Mouse (Mus musculus) intestine, embryonic 16.5 days (tissue): ENCODE results near the gene Camk1g. TPM values are rescaled to one million over a fixed set of nuclear protein-coding genes. Genes with fewer than 3 reads are reported as not detected.

ENCODE experiments used
- ATAC-seq: fragments of 200-750 bp; cut with Nextera tagmentation; 2 replicates; pipeline ENCODE4 v1.8.0; 2017; ENCODE audit warnings: moderate TSS enrichment, moderate library complexity
- H3K27ac ChIP-seq: fragments of 300-500 bp; sonication (generic); 2 replicates; pipeline ENCODE4 v1.5.1; 2014; ENCODE audit warnings: mild to moderate bottlenecking, low read length
- H3K27me3 ChIP-seq: fragments of 300-500 bp; sonication (generic); replicated peaks from 2 replicates; pipeline ENCODE4 v1.6.1; 2014; ENCODE audit warnings: low read length, control low read depth, mixed read lengths; ENCODE audit not compliant: control insufficient read depth, insufficient read depth
- H3K36me3 ChIP-seq: fragments of 300-500 bp; sonication (generic); 2 replicates; pipeline ENCODE4 v1.6.1; 2014; ENCODE audit warnings: low read length, control low read depth; ENCODE audit not compliant: control insufficient read depth, insufficient read depth
- H3K4me1 ChIP-seq: fragments of 300-500 bp; sonication (generic); 2 replicates; pipeline ENCODE4 v1.6.1; 2014; ENCODE audit warnings: low read length, control low read depth, mixed read lengths; ENCODE audit not compliant: control insufficient read depth, insufficient read depth
- H3K4me2 ChIP-seq: fragments of 300-500 bp; sonication (generic); 2 replicates; pipeline ENCODE4 v1.6.1; 2014; ENCODE audit warnings: low read depth, low read length, control low read depth
- H3K4me3 ChIP-seq: fragments of 300-500 bp; sonication (generic); 2 replicates; pipeline ENCODE4 v1.5.1; 2014; ENCODE audit warnings: mild to moderate bottlenecking, low read length
- H3K9ac ChIP-seq: fragments of 300-500 bp; sonication (generic); 2 replicates; pipeline ENCODE4 v1.6.1; 2014; ENCODE audit warnings: low read depth, low read length
- H3K9me3 ChIP-seq: fragments of 300-500 bp; sonication (generic); 2 replicates; pipeline ENCODE4 v1.6.1; 2016; ENCODE audit warnings: low read length, control low read depth; ENCODE audit not compliant: control insufficient read depth
- WGBS: fragments of 180-500 bp; shearing (Covaris S2); extraction: QIAGEN DNeasy Blood & Tissue Kit; methylation state at CpG from one replicate; pipeline ENCODE4 v1.1.7; 2014; 5-methylcytosine and 5-hydroxymethylcytosine counted together
- polyA plus RNA-seq: library from polyadenylated mRNA; unstranded; fragments of >200 nt; fragmentation: Nextera tagmentation; extraction: Ambion mirVana; gene quantifications from 2 replicates; pipeline ENCODE4 v1.2.1, GENCODE M21; 2015

Camk1g gene
- polyA plus RNA-seq, 1 experiment from 2014 or later = 4.7 TPM

GRCm38 (mm10) chr1:193361181-193361580 is 8.9 kb downstream of the Camk1g start:
- Histone ChIP-seq H3K27ac (no peak overlapping the region), H3K9ac (no peak overlapping the region), H3K9me3 (no peaks in the 10 kb centered on the region), H3K4me1 (no peaks in the 10 kb centered on the region), H3K4me2 (no peak overlapping the region), H3K27me3 (no peaks in the 10 kb centered on the region), H3K36me3 (no peaks in the 10 kb centered on the region), H3K4me3 (no peak overlapping the region)
- ATAC-seq = no peak
- 65% methylated on average over 6 of the region's 6 CpGs for WGBS

DNA sequence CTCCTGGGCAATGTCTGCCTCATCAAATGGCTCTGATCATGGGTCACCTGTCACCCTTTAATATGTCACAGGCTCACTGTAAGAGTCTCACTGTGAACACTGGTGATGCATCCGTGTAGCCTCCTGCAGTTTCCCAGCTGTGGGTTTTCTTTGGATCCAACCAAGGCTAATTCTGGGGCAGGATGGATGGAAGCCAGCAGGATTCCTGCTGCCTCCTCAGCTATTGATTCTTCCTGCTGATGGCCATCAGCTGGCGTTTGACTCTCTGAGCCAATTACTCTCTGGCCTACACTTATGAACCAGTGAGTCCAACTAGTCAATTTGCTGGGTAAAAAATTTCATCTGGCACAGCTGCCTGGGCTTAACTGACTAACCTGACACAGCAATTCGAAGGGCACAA is 10.9 kb downstream of the Camk1g start:
- no peak overlapping the region for H3K4me2 ChIP-seq
- 70% methylated on average over 3 of the region's 3 CpGs for WGBS
- ATAC-seq = no peak

DNA sequence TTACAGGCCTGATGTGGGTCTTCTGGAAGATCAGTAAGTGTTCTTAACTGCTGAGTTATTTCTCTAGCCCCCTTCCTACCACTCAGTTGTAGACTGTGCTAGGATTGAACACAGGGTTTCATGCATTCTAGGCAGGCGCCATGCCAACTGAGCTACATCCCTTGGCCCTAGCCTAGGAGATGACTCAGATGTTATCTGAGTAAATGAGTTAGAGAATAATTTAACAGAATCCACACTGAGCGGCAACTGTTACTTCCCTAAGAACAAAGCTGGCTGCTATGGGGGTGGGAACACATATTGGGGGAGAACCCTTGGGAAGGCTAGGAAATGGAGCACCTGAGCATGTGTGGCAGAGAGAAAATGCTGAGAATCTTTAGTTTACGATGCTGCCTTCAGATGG is 18.5 kb downstream of the Camk1g start:
- Histone ChIP-seq H3K9ac (no peak overlapping the region), H3K36me3 (no peaks in the 10 kb centered on the region; the same call in 1 of the 2 replicates), H3K9me3 (no peaks in the 10 kb centered on the region), H3K4me3 (no peak overlapping the region), H3K4me1 (no peaks in the 10 kb centered on the region), H3K27me3 (no peaks in the 10 kb centered on the region), H3K4me2 (no peak overlapping the region), H3K27ac (no peak overlapping the region)
- WGBS = 80% methylated on average over 3 of the region's 3 CpGs
- ATAC-seq = no peak

More for the DNA sequence above, 10.9 kb downstream of the Camk1g start:
- H3K27ac ChIP-seq = no peak overlapping the region
- H3K27me3 ChIP-seq = no peaks in the 10 kb centered on the region
- H3K9me3 ChIP-seq = no peaks in the 10 kb centered on the region
- H3K9ac ChIP-seq = no peak overlapping the region
- H3K4me1 ChIP-seq = no peaks in the 10 kb centered on the region
- no peaks in the 10 kb centered on the region for H3K36me3 ChIP-seq
- no peak overlapping the region for H3K4me3 ChIP-seq

DNA sequence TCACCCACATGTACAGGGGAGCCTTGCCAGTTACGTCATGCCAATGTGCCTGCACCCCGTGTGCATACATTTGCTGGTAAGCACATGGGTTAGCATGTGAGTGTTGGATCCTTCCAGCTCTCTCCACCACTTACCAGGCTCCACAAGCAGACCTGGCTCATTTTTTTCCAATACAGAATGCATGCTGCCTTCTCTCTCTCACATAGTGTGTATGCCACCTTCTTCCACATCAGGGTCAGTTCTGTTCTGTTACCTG is 19.6 kb downstream of the Camk1g start:
- H3K4me3 ChIP-seq = no peak overlapping the region
- no peaks in the 10 kb centered on the region for H3K4me1 ChIP-seq
- H3K36me3 ChIP-seq = no peaks in the 10 kb centered on the region; the same call in 1 of the 2 replicates
- H3K27ac ChIP-seq = no peak overlapping the region
- 97% methylated on average over 2 of the region's 2 CpGs for WGBS
- H3K27me3 ChIP-seq = no peaks in the 10 kb centered on the region
- no peak overlapping the region for H3K4me2 ChIP-seq
- no peaks in the 10 kb centered on the region for H3K9me3 ChIP-seq
- no peak overlapping the region for H3K9ac ChIP-seq
- no peak for ATAC-seq

GRCm38 (mm10) chr1:193349702-193350545 is 20.2 kb downstream of the Camk1g start:
- H3K9ac ChIP-seq = no peak overlapping the region
- no peak overlapping the region for H3K27ac ChIP-seq
- H3K9me3 ChIP-seq = no peaks in the 10 kb centered on the region
- H3K4me2 ChIP-seq = no peak overlapping the region
- ATAC-seq = no peak
- WGBS = 76% methylated on average over 10 of the region's 10 CpGs
- no peaks in the 10 kb centered on the region; the same call in 1 of the 2 replicates for H3K36me3 ChIP-seq
- no peaks in the 10 kb centered on the region for H3K4me1 ChIP-seq
- H3K4me3 ChIP-seq = no peak overlapping the region
- no peaks in the 10 kb centered on the region for H3K27me3 ChIP-seq

DNA sequence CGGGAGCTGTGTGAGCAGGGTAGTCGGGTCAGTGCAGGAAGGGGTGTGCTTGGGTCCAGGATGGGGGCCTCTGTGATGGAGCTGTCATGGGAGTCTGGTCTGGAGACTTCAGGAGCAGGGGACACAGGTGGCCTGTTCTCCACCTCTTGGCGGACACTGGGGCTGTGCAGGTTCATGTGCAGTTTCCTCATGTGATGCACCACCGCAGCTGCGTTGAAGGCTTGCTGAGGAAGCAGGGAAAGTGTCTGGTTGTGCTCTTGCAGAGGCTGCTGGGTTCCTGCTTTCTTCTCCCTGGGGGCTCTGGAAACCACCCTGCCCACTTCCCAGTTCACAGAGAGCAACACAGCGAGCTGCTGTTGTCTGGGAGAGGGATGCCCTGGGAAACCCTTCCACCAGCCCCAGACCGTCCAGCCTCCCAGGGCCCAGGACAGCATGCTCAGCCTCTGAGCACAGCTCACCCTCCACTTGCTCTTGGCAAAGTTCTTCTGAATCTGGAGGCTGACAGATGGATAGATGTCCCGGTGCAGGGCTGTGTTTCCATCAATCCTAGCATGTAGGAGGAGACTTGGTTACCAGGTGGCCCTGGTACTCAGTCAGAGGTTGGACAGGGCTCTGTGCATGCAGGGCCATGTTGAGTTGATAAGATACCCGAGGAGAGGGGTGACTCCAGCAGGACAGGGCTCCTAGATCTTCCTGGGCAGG is 21.7 kb downstream of the Camk1g start:
- Histone ChIP-seq H3K27ac (no peak overlapping the region), H3K4me3 (no peak overlapping the region), H3K9ac (no peak overlapping the region), H3K36me3 (no peaks in the 10 kb centered on the region; the same call in 1 of the 2 replicates), H3K4me2 (no peak overlapping the region), H3K4me1 (no peaks in the 10 kb centered on the region), H3K9me3 (no peaks in the 10 kb centered on the region), H3K27me3 (no peaks in the 10 kb centered on the region)
- ATAC-seq = no peak
- WGBS = 79% methylated on average over 9 of the region's 9 CpGs

GRCm38 (mm10) chr1:193346908-193347307 is 23.2 kb downstream of the Camk1g start:
- H3K27ac ChIP-seq = no peak overlapping the region
- no peaks in the 10 kb centered on the region for H3K4me1 ChIP-seq
- no peaks in the 10 kb centered on the region for H3K36me3 ChIP-seq
- H3K9ac ChIP-seq = no peak overlapping the region
- H3K4me2 ChIP-seq = no peak overlapping the region
- no peaks in the 10 kb centered on the region for H3K9me3 ChIP-seq
- no peak overlapping the region for H3K4me3 ChIP-seq
- H3K27me3 ChIP-seq = no peaks in the 10 kb centered on the region
- no peak for ATAC-seq
- WGBS = 60% methylated on average over 3 of the region's 3 CpGs

DNA sequence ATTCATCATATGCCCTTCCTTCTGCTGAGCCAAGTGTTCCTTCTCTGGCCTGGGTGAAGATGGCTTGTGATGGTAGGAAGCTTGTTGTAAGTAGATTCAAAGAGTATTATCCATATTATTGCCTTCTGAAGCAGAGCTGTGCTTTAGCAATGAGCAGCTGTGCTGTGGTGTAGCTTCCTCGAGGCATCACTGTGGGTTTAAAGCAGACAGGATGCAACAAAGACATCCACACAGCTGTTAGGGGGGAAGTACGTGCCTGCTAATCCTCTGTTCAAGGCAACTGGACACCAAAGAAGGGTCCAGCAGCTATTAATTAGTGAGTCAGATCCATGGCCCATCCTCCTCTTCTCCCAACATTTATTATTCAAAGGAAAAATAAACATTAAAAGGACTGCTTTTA is 25.1 kb downstream of the Camk1g start:
- H3K4me3 ChIP-seq = no peak overlapping the region
- H3K27me3 ChIP-seq = no peaks in the 10 kb centered on the region
- WGBS = 36% methylated on average over 2 of the region's 2 CpGs
- ATAC-seq = peak; percentile 48; the same call in 1 of the 2 replicates
- no peak overlapping the region for H3K9ac ChIP-seq
- no peaks in the 10 kb centered on the region for H3K9me3 ChIP-seq
- H3K4me2 ChIP-seq = no peak overlapping the region
- no peaks in the 10 kb centered on the region for H3K36me3 ChIP-seq
- H3K27ac ChIP-seq = no peak overlapping the region
- H3K4me1 ChIP-seq = no peaks in the 10 kb centered on the region

DNA sequence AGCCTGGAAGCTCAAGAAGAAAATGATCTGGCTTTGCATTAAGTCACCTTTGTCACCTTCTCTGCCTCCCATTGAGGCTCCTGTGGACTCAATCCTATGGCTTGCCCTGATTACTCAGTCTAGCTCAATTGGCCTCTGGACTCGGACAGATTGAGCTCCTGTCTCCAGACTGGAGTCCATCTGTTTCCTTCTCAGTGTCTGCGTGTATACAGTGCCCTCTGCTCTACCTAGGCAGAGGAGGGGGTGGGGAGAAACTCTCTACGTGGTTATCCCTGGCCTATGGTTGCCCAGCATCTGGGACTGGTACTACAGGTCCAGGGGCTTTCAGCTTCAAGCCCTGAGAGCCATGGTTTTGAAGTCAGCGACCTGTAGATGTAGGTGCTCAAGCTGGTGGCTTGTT is 26.2 kb downstream of the Camk1g start:
- no peak for ATAC-seq
- H3K9ac ChIP-seq = no peak overlapping the region
- H3K27me3 ChIP-seq = no peaks in the 10 kb centered on the region
- WGBS = 67% methylated on average over 4 of the region's 4 CpGs
- H3K4me3 ChIP-seq = no peak overlapping the region
- H3K36me3 ChIP-seq = no peaks in the 10 kb centered on the region
- H3K27ac ChIP-seq = no peak overlapping the region
- H3K4me1 ChIP-seq = no peaks in the 10 kb centered on the region
- H3K4me2 ChIP-seq = no peak overlapping the region
- H3K9me3 ChIP-seq = no peaks in the 10 kb centered on the region
